Mouse (Mus musculus) lung, postnatal 36 days (tissue): ENCODE data around the gene Grasp.

Experiments used
- DNase-seq: peaks from one replicate; pipeline ENCODE4 v3.0.0; 2022; ENCODE audit warnings: mixed read lengths

Gene Grasp

DNA sequence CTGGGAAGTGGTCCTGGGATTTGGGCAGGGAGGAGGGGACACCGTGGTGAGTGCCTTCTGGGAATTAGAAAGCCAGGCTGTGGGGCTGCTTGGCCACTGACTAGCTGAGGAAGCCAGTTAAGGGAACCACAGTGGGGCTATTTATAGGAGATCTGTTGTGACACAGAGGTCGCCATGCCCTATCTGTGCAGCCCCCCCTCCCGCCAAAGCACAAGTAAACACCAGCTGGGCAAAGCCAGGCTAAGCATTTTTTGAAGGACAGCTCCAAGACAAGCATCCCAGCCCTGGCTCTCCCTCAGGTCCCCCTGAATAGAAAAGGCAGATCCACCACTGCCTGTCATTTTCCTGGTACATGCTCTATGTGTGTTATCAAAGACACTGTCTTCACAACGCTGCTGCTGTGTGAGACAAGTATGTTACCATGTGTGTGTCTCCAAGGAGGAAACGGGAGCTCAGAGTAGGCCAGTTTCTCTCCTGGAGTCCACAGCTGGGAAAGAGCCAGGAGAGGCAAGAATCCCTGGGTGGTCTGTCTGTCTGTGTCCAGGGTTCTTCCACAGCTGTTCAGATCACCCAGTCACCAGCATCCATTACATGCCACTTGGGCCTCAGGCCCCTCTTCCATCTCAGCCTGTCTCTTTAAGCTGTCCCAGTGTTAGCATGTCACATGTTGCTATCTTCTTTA lies 24.2 kb downstream of the Grasp start:
- DNase-seq = no peak

DNA sequence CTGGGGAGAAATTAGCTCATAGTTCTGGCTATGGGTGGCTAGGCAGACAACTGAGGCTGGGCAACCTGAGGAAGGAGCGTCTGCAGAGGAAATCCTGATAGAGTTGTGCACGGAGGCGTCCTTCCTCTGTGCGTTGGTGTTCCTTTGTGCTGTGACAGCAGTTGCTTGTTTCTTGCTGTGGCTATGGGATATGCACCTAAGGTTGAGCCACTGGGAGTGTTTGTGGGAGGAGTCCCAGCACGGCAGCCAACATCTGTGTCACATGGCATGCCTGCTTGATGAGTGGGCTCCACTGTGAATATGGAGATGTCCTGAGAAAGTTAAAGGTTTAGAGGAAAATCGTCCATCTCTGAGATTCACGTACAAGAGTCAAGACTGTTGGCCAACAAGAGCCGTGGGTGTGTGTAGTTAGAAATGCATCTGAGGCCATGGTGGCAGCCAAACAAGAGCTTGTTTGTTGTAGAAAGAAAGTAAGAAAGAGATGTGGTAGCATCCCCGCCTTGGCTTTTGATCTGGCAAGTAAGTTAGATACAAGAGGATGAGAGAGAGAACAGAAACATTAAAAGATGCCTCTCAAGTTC lies 26.3 kb downstream of the Grasp start:
- no peak for DNase-seq

DNA sequence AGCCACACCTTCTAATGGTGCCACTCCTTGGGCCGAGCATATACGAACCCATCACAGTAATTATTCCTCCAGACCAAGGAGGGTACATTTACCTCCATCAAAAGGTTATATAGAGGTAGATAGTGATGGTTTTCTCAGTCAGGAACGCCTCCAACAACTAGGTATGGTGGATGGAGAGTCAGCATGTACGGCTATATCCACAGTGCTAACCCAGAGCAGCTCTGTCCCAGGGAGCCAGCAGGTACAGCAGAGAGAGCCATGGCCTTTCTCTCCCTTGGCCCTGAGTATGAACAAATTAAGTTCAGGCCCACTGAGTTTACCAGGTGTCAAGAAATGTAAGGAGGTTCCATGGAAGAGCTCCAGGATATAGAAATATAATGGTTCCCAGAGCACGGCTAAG lies 27.9 kb downstream of the Grasp start:
- DNase-seq = no peak

GRCm38 (mm10) chr15:101252614-101253013 lies 28.6 kb downstream of the Grasp start:
- DNase-seq = no peak

DNA sequence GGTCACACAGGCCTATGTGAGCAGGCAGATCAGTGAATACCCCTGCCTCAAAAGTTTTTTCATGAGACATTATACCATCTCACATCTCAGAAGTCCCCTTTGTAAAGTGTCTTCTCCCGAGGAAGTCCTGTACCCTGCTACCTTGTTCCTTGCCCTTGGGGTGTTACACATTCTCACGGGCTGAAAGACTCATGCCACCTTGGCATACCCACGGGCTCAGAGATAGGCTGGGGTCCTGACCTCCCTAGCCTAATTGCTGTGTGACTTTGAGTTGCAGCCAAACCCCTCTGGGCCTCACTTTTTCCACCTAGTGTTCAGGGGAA lies 29.5 kb downstream of the Grasp start:
- no peak for DNase-seq

DNA sequence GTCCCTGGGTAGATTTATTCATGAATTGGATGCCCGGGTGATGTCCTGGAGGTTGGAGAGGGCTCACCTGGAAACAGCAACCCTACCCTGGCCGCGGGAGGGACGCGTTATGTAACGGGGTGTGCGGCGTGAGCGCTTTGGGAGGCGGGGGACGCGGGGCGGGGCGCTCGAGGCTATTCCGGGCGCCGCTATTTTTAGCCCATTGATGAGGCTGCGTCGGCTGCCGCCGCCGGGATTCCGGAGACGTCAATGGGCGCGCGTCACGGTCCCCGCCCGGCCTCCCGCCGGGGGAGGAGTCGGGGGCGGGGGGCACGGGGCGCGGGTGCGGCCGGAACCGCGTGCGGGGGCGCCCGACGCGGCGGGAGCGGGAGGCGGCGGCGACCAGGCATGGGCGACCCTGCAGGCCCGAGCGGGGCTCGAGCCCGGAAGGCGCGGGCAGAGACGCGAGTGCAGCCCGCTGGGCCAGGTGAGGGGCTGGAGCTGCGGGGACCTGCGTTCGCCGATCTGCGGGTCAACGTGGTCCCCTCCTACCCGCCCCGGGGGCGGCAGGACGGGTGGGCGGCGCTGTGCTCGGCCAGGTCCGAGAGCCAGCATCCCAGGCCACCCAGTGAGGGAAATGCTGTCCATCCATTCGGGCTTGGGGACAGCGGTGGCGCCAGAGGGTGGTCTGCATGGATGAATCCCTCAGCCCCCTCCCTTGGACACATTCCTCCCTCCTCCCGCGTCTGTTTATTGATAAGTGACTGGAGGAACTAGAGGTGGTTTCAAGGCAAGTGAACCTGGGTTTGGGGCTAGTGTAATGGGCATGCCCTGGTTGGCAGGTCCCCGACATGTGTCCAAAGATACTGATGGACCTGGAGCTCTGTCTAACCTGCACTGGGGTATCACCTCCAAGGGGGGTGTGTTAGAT lies 30.2 kb downstream of the Grasp start, which contains the start of gene Nr4a1:
Gene Nr4a1, plus strand, starts transcription at position 384 of the 910 bp plus-strand sequence.
- DNase-seq = peak; percentile 93

- DNase-seq = peak; percentile 42
Observed at GRCm38 (mm10) chr15:101255842-101256462, 32.0 kb downstream of the Grasp start.

GRCm38 (mm10) chr15:101256463-101257206 lies 32.6 kb downstream of the Grasp start:
- peak; percentile 59 for DNase-seq

GRCm38 (mm10) chr15:101258420-101258819 lies 34.4 kb downstream of the Grasp start:
- no peak for DNase-seq

- no peak for DNase-seq
Observed at GRCm38 (mm10) chr15:101259922-101260321, 35.9 kb downstream of the Grasp start.

GRCm38 (mm10) chr15:101260387-101260786 lies 36.4 kb downstream of the Grasp start:
- peak; percentile 80 for DNase-seq

DNA sequence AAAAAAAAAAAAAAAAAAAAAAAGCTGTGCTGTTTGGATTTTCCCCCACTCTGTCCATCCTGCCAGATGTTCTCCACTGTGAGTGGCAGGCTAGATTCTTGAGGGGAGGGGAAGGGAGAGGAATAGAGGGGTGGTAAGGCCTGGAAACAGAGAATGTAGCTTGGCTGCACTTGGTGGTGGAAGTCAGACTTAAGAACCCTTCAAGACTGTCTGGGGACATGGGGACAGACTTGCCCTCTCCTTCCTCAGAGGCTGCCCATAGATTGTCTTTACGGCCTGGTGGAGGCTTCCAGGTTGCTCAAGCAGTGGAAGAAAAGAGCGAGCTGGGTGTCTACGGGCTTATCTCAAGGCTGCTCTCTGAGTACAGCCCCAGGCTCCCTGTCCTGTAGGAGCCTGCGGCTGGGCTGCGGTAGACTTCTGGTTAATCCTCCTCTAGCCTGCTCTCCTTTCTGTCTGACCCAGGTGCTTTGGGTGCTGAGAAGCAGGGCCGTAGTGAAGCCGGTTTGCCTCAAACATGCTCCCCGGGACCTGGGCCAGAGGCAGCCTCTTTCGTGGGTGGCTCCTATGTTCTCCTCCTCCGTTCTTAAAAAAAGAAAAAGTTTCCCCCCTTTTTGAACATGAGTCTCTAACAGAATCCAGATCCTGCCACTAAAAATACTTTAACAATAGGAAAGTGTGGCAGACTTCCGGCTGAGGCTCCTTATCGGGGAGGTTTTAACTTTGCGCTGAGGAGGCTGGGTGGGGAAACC lies 37.1 kb downstream of the Grasp start:
- no peak for DNase-seq

DNA sequence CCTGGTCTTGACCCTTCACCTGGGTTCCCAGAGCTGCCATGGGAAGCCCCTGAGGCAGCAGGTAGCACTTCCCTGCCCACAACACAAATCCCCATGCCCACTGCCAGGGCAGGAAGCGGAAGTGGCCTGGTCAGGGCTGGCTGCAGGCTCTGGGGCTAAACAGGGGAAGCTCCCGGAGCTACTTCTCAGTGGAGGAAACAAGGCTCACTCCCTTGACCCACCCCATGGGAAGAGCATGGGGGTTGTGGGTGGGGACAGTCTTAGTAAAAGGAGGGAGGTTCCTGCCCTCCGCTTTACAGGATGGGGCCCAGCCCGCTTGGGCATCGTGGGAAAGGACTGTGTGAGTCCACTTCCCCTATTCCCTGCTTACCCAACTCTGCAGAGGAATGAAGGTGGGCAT lies 38.5 kb downstream of the Grasp start:
- peak; percentile 72 for DNase-seq

DNA sequence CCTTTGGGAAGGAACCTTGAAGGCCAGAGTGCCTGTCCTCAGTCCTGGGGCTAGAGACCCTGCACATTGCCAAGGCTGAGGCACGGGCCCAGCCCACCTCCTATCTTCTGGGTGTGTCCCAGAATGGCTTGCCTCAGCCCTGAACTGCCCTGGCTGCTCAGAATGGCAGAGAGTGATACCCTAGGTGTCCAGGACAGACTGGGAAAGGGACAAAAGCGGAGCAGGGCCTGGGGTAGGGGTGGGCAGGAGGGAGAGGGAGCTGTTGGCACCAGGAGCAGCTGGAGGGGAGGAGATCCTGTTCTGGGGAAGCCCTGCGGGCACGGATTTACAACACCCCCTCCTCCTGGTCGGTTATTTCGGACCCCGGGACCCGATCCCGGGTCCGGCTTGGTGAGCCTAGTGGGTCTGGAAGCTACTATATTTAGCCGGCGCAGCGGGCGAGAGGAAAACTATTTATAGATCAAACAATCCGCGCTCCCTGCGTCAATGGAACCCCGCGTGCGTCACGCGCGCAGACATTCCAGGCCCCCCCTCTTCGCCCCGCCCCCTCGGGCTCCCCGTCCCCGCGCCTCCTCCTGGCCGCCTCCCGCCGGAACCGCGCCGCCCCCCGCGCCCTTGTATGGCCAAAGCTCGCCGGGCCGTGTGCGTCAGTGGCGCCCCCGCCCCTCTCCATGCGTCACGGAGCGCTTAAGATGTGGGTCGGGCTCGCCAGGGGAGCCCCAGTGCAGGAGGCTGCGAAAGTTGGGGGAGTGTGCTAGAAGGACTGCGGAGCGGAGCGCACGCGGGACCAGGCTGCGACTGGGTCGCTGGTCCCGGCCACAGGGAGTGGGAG lies 42.4 kb downstream of the Grasp start:
- peak; percentile 98 for DNase-seq

- peak; percentile 73 for DNase-seq
Observed at GRCm38 (mm10) chr15:101267053-101268032, 43.4 kb downstream of the Grasp start.

GRCm38 (mm10) chr15:101270101-101270820 lies 46.3 kb downstream of the Grasp start:
- no peak for DNase-seq

- DNase-seq = no peak
Observed at GRCm38 (mm10) chr15:101271107-101271506, 47.1 kb downstream of the Grasp start.

DNA sequence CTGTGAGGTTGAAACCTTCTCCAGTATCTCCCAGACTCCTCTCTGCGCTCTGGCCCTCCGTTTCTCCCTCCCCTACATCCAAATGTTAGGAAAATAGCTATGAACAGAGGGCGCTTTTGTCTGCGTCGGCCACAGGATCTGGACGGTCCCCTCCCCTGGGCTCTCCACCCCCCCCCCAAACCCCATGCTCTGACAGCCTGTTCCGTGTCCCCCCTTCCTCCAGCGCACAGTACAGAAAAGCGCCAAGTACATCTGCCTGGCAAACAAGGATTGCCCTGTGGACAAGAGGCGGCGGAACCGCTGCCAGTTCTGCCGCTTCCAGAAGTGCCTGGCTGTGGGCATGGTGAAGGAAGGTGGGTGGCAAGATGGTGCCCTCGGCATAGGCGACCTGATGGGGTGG lies 47.5 kb downstream of the Grasp start:
- DNase-seq = no peak

DNA sequence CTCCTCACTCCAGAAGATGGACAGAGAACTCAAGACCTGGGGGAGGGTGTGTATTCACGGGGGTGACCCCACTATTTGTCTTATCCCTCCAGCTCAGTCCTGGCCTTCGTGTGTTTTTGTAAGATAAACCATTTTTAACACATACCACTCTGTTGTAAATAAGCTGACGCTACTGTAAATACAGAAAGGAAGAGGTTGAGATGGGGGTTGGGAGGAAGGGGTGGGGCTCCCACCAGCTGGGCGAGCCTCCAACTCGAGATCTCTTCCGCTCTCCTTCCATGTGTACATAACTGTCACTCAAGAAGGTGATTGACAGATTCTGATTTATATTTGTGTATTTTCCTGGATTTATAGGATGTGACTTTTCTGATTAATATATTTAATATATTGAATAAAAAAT lies 50.4 kb downstream of the Grasp start:
- no peak for DNase-seq
